Mouse (Mus musculus) lung, embryonic 16.5 days (tissue): ENCODE data around the gene Gba2. TPM values are rescaled to one million over a fixed set of nuclear protein-coding genes. Genes with fewer than 3 reads are reported as not detected.
A peak's percentile ranks its signal among the peaks of the same experiment; 100 is the strongest.
"Not testable (repeated sequence)": the region's sequence is repeated elsewhere in the genome, so short reads cannot be mapped to it uniquely, and the experiment has no call there.

Source experiments
- ATAC-seq: fragments of 200-750 bp; cut with Nextera tagmentation; 2 replicates; pipeline ENCODE4 v1.8.0; 2017; ENCODE audit warnings: low read depth, mild to moderate bottlenecking, moderate library complexity
- H3K27ac ChIP-seq: fragments of 300-500 bp; sonication (generic); 2 replicates; pipeline ENCODE4 v1.5.1; 2014; ENCODE audit warnings: mild to moderate bottlenecking, control low read depth, low read length
- H3K27me3 ChIP-seq: fragments of 300-500 bp; sonication (generic); 2 replicates; pipeline ENCODE4 v1.6.1; 2014; ENCODE audit warnings: low read depth, low read length, mixed read lengths; ENCODE audit not compliant: control insufficient read depth, insufficient read depth
- H3K36me3 ChIP-seq: fragments of 300-500 bp; sonication (generic); 2 replicates; pipeline ENCODE4 v1.6.1; 2014; ENCODE audit warnings: low read length; ENCODE audit not compliant: control insufficient read depth, insufficient read depth
- H3K4me1 ChIP-seq: fragments of 300-500 bp; sonication (generic); replicated peaks from 2 replicates; pipeline ENCODE4 v1.6.1; 2014; ENCODE audit warnings: low read length, mixed read lengths; ENCODE audit not compliant: control insufficient read depth, insufficient read depth
- H3K4me2 ChIP-seq: fragments of 300-500 bp; sonication (generic); 2 replicates; pipeline ENCODE4 v1.6.1; 2014; ENCODE audit warnings: low read depth, low read length, control low read depth
- H3K4me3 ChIP-seq: fragments of 300-500 bp; sonication (generic); 2 replicates; pipeline ENCODE4 v1.5.1; 2014; ENCODE audit warnings: mild to moderate bottlenecking, low read length, control low read depth
- H3K9ac ChIP-seq: fragments of 300-500 bp; sonication (generic); 2 replicates; pipeline ENCODE4 v1.6.1; 2014; ENCODE audit warnings: low read length, control low read depth
- H3K9me3 ChIP-seq: fragments of 300-500 bp; sonication (generic); 2 replicates; pipeline ENCODE4 v1.6.1; 2016; ENCODE audit warnings: low read length; ENCODE audit not compliant: control insufficient read depth
- WGBS: fragments of 180-500 bp; shearing (Covaris S2); extraction: QIAGEN DNeasy Blood & Tissue Kit; methylation state at CpG from one replicate; pipeline ENCODE4 v1.1.7; 2014; 5-methylcytosine and 5-hydroxymethylcytosine counted together
- polyA plus RNA-seq: library from polyadenylated mRNA; unstranded; fragments of >200 nt; fragmentation: Nextera tagmentation; extraction: Ambion mirVana; gene quantifications from 2 replicates; pipeline ENCODE4 v1.2.1, GENCODE M21; 2015

The Gba2 gene
- polyA plus RNA-seq, 1 experiment from 2014 or later = 21.3 TPM

- Histone ChIP-seq H3K4me2 (peak overlapping the region; percentile 81), H3K4me1 (peaks cover 55% of the 10 kb centered on the region), H3K4me3 (peak overlapping the region; percentile 88), H3K36me3 (peaks cover 18% of the 10 kb centered on the region), H3K9ac (peak overlapping the region; percentile 96), H3K27me3 (no peaks in the 10 kb centered on the region), H3K27ac (peak overlapping the region; percentile 100), H3K9me3 (no peaks in the 10 kb centered on the region)
- WGBS = 7% methylated on average over 2 of the region's 2 CpGs
- no peak for ATAC-seq
Observed at GRCm38 (mm10) chr4:43560976-43561375, 17.7 kb downstream of the Gba2 start.

GRCm38 (mm10) chr4:43560243-43560611 lies 18.4 kb downstream of the Gba2 start:
- peak overlapping the region; percentile 98 for H3K27ac ChIP-seq
- H3K36me3 ChIP-seq = peaks cover 19% of the 10 kb centered on the region
- H3K4me1 ChIP-seq = peaks cover 55% of the 10 kb centered on the region
- H3K9me3 ChIP-seq = no peaks in the 10 kb centered on the region
- no peak for ATAC-seq
- WGBS = 34% methylated on average over 5 of the region's 6 CpGs
- peak overlapping the region; percentile 96 for H3K9ac ChIP-seq
- H3K27me3 ChIP-seq = no peaks in the 10 kb centered on the region
- peak overlapping the region; percentile 88 for H3K4me3 ChIP-seq
- peak overlapping the region; percentile 81 for H3K4me2 ChIP-seq

- peak overlapping the region; percentile 81 for H3K4me2 ChIP-seq
- peaks cover 20% of the 10 kb centered on the region for H3K36me3 ChIP-seq
- H3K9ac ChIP-seq = peak overlapping the region; percentile 96
- WGBS = 53% methylated on average over 13 of the region's 13 CpGs
- H3K4me3 ChIP-seq = peak overlapping the region; percentile 88
- H3K4me1 ChIP-seq = peaks cover 55% of the 10 kb centered on the region
- H3K9me3 ChIP-seq = no peaks in the 10 kb centered on the region
- no peaks in the 10 kb centered on the region for H3K27me3 ChIP-seq
- no peak for ATAC-seq
- peak overlapping the region; percentile 98 for H3K27ac ChIP-seq
Observed at GRCm38 (mm10) chr4:43559519-43560242, 19.0 kb downstream of the Gba2 start.

GRCm38 (mm10) chr4:43558631-43559356 lies 19.9 kb downstream of the Gba2 start:
- Histone ChIP-seq H3K4me1 (peaks cover 50% of the 10 kb centered on the region), H3K27ac (peak overlapping the region; percentile 98), H3K4me2 (peak overlapping the region; percentile 81), H3K27me3 (no peaks in the 10 kb centered on the region), H3K9me3 (no peaks in the 10 kb centered on the region), H3K36me3 (peaks cover 25% of the 10 kb centered on the region), H3K9ac (peak overlapping the region; percentile 96), H3K4me3 (peak overlapping the region; percentile 39)
- 9% methylated on average over 13 of the region's 13 CpGs for WGBS
- ATAC-seq = peak; percentile 70

GRCm38 (mm10) chr4:43558028-43558630 lies 20.5 kb downstream of the Gba2 start:
- H3K27ac ChIP-seq = peak overlapping the region; percentile 98
- no peaks in the 10 kb centered on the region for H3K27me3 ChIP-seq
- no peaks in the 10 kb centered on the region for H3K9me3 ChIP-seq
- H3K4me2 ChIP-seq = peak overlapping the region; percentile 81
- peak overlapping the region; percentile 96 for H3K9ac ChIP-seq
- H3K36me3 ChIP-seq = peaks cover 31% of the 10 kb centered on the region
- peak; percentile 58 for ATAC-seq
- H3K4me3 ChIP-seq = peak overlapping the region; percentile 39
- WGBS = 6% methylated on average over 5 of the region's 5 CpGs
- peaks cover 43% of the 10 kb centered on the region for H3K4me1 ChIP-seq

- Histone ChIP-seq H3K9me3 (peaks cover 4% of the 10 kb centered on the region; the same call in 1 of the 2 replicates), H3K4me2 (no peak overlapping the region), H3K36me3 (peaks cover 46% of the 10 kb centered on the region), H3K27ac (no peak overlapping the region), H3K4me1 (peaks cover 40% of the 10 kb centered on the region), H3K9ac (no peak overlapping the region), H3K4me3 (no peak overlapping the region), H3K27me3 (no peaks in the 10 kb centered on the region)
- ATAC-seq = no peak
- WGBS = 90% methylated on average over 7 of the region's 7 CpGs
Observed at GRCm38 (mm10) chr4:43555926-43556325, 22.7 kb downstream of the Gba2 start.

- ATAC-seq = no peak
- H3K27me3 ChIP-seq = no peaks in the 10 kb centered on the region
- peaks cover 4% of the 10 kb centered on the region; the same call in 1 of the 2 replicates for H3K9me3 ChIP-seq
- peaks cover 20% of the 10 kb centered on the region for H3K4me1 ChIP-seq
- H3K27ac ChIP-seq = no peak overlapping the region
- no peak overlapping the region for H3K9ac ChIP-seq
- H3K4me2 ChIP-seq = no peak overlapping the region
- peaks cover 66% of the 10 kb centered on the region for H3K36me3 ChIP-seq
- no peak overlapping the region for H3K4me3 ChIP-seq
Observed at GRCm38 (mm10) chr4:43553891-43554290, 24.8 kb downstream of the Gba2 start.

GRCm38 (mm10) chr4:43552437-43552836 lies 26.2 kb downstream of the Gba2 start:
- 94% methylated on average over 5 of the region's 5 CpGs for WGBS
- H3K36me3 ChIP-seq = peaks cover 79% of the 10 kb centered on the region
- H3K9me3 ChIP-seq = peaks cover 4% of the 10 kb centered on the region; the same call in 1 of the 2 replicates
- H3K4me3 ChIP-seq = no peak overlapping the region
- no peak for ATAC-seq
- peaks cover 5% of the 10 kb centered on the region for H3K4me1 ChIP-seq
- no peak overlapping the region for H3K4me2 ChIP-seq
- H3K27me3 ChIP-seq = no peaks in the 10 kb centered on the region
- no peak overlapping the region for H3K27ac ChIP-seq
- no peak overlapping the region for H3K9ac ChIP-seq

GRCm38 (mm10) chr4:43551854-43552253 lies 26.8 kb downstream of the Gba2 start:
- H3K27ac ChIP-seq, H3K9ac ChIP-seq, H3K27me3 ChIP-seq, H3K4me2 ChIP-seq, H3K4me3 ChIP-seq, H3K9me3 ChIP-seq, H3K4me1 ChIP-seq, ATAC-seq: not testable (repeated sequence)
- peaks cover 85% of the 10 kb centered on the region for H3K36me3 ChIP-seq
- WGBS = 72% methylated on average over 6 of the region's 6 CpGs
